Mouse (Mus musculus) large intestine, adult 2 months (tissue): ENCODE measurements around the gene Drap1. TPM values are rescaled to one million over a fixed set of nuclear protein-coding genes. Genes with fewer than 3 reads are reported as not detected.

Source experiments
- DNase-seq: peaks from one replicate; pipeline ENCODE4 v3.0.0-alpha.2; 2012; ENCODE audit warnings: low read depth, low spot score
- WGBS: fragments of 180-500 bp; shearing (Covaris S2); methylation state at CpG from one replicate; pipeline ENCODE4 v1.1.7; 2018; 5-methylcytosine and 5-hydroxymethylcytosine counted together
- polyA plus RNA-seq: library from polyadenylated mRNA; depleted of rRNA; stranded (reverse); fragments of >200 nt; gene quantifications from 2 replicates; pipeline ENCODE4 v1.2.3, GENCODE M21; 2012

Drap1 gene
- polyA plus RNA-seq, 1 experiment: 108 TPM

DNA sequence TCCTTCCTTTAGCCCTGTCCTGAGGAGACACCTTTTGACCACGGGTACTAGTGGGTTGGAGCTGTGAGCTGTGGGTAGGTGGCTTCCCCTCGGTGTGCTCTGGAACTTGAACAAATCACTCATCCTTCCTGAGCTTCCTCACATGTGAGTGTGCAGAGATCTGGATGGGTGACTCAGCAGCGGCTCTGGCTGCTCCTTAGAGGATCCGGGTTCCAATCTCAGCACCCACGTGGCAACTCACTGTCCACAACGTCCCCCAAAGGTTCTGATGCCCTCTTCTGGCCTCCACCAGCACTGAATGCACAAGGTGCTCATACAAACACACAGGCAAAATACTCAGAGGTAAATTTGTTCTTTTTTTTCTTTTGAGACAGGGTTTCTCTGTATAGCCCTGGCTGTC is 27.0 kb upstream of the Drap1 start:
- WGBS: 72% methylated on average over 6 of the region's 6 CpGs
- no peak for DNase-seq

DNA sequence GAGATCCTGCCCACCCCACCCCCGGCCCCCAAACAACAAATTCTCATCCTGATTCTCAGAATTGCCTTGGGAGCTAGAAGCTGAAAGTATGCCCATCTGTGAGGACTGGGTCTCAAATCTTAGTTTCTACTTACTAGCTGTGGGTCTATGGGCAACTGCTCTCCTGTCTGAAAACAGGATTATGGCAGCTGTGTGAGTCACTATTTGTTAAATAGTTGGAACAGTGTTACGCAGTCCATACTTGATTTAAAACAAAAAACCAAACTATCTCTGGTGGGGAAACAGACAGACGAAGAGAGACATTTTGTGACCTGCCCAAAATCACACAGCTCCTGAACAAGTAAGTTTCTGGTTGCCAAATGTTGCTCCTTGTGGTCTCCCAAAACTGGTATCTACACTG is 24.9 kb upstream of the Drap1 start:
- 72% methylated on average over 3 of the region's 3 CpGs for WGBS
- DNase-seq: no peak

DNA sequence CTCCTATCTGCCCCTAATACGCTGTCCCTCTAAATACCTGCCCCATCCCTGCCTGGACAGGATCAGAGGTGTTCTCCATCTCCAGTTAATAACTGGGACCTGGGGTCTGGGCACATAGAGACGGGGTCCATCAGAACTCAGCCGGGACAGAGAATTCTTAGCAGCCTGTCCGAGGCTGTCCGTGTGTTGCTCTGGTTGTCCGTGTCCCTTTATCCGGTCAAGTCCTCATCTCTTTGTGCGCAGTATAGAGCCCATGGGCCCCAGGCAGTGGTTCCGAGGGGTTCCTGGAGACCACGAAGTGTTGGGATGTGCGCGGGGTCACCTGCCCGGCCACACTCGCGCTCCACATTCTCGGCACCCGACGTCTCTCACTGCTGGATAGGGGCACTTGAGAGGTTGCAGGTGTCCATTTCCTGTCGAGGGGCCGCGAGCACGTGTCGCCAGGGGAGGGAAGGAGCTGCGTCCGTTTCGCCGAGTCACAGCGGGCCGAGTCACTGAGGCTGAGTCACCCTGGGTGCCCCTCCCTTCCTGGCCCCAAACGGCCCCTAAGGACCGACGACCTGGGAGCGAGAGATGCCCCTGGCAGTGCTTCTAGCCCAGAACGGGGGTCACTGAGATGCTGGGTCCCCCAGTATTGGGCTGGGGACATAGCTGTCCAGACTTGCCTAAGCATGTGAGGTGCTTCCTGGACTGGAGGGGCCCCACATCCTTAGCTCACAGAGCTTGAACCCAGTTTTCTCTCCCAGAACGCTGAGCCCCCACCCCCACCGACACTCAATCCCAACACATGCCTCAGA is 23.8 kb upstream of the Drap1 start:
- WGBS: 6% methylated on average over 36 of the region's 36 CpGs
- no peak for DNase-seq

- DNase-seq: no peak
- WGBS: 1% methylated on average over 70 of the region's 70 CpGs
These were observed 23.0 kb upstream of the Drap1 start, which contains the start of gene Fosl1 for GRCm38 (mm10) chr19:5447515-5448353. Gene Fosl1, plus strand, starts transcription at chr19:5447547.

- WGBS: 95% methylated on average over 5 of the region's 5 CpGs
- DNase-seq: no peak
These were observed 21.0 kb upstream of the Drap1 start for GRCm38 (mm10) chr19:5445747-5446146.

DNA sequence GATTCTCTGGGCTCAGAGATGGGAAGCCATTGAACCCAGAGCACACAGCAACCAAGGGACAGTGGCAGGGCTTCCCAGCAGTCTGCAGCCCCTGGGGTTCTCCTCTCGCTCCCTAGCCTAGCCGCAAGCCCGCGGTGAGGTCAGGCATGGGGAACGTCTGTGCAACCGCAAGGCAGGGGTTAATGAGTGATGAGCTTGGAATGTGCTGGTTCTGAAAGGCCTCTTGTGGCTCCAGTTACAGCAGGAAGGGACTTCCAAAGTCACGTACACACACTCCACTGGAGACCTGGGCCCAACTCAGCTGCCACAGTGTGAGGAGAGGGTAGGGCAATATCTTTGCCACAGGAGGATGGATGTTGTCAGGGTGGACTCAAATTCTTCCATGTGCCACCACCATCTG is 20.2 kb upstream of the Drap1 start:
- 54% methylated on average over 7 of the region's 7 CpGs for WGBS
- DNase-seq: no peak

GRCm38 (mm10) chr19:5444371-5444908 is 19.7 kb upstream of the Drap1 start:
- DNase-seq: no peak
- WGBS: 66% methylated on average over 9 of the region's 9 CpGs

DNA sequence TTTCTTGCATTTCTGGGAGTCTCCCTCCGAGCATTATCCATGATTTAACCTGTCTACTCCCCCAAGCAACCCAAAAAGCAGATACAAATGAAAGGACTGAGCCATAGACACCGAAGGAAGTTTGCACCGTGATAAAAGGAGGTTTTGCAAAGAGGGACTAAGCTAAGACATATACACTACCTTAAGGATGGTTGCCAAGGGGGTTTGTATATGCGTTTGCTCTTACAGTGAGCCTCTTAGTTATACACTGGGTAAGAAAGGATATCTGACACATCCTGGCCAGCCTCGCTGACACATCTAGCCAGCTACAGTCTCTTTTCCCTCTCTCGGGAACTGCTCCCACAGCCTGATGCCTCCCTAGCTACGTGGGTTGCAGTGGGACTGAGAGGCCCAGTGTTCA is 9.2 kb upstream of the Drap1 start:
- DNase-seq: no peak
- 63% methylated on average over 7 of the region's 7 CpGs for WGBS

GRCm38 (mm10) chr19:5432992-5433852 is 8.4 kb upstream of the Drap1 start:
- DNase-seq: no peak
- WGBS: 1% methylated on average over 16 of the region's 16 CpGs

- DNase-seq: no peak
- WGBS: 41% methylated on average over 4 of the region's 4 CpGs
These were observed 7.2 kb upstream of the Drap1 start for GRCm38 (mm10) chr19:5431911-5432464.

GRCm38 (mm10) chr19:5430408-5430807 is 5.6 kb upstream of the Drap1 start:
- WGBS: 39% methylated on average over 1 of the region's 1 CpGs
- no peak for DNase-seq

DNA sequence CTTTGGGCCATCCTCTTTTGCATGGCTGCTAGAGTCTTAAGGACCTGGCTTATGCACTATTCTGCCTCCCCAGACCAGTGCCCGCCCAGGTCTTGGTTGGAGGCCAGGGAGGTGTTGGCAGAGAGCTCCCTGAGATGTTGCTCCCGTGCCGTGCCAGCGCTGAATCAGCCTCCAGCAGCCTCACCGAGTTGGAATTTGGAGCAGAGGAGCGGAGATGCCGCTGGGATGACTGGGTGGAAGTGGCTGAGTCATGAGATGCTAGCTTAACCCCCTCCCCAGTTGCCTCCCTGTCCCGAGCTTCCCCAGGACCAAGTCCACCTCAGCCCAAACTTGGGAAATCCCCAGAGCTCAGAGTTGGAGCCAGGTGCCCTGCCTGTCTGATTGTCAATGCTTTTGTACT is 5.0 kb upstream of the Drap1 start:
- 21% methylated on average over 8 of the region's 8 CpGs for WGBS
- no peak for DNase-seq

DNA sequence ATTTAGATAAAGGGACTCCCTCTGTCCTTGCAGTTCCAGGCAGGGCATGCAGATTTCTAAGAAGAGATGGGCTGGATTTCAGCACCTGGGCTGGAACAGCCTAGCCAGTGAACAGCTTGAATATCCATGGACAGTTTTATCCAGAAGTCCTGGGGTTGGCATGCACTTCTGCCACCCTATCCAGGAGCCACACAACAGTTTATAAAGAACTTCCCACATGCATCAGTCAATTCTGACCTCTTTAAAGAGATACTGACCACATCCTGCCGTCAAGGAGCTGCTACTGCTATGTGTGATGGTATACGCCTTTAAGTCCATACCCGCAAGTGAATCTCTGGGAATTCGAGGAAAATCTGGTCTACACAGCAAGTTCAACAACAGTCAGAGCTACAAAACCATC is 4.4 kb upstream of the Drap1 start:
- 71% methylated on average over 4 of the region's 4 CpGs for WGBS
- DNase-seq: no peak

GRCm38 (mm10) chr19:5428083-5428482 is 3.3 kb upstream of the Drap1 start:
- WGBS: 76% methylated on average over 2 of the region's 2 CpGs
- no peak for DNase-seq

- no peak for DNase-seq
- WGBS: 81% methylated on average over 13 of the region's 13 CpGs
These were observed 2.0 kb upstream of the Drap1 start for GRCm38 (mm10) chr19:5426640-5427290.

DNA sequence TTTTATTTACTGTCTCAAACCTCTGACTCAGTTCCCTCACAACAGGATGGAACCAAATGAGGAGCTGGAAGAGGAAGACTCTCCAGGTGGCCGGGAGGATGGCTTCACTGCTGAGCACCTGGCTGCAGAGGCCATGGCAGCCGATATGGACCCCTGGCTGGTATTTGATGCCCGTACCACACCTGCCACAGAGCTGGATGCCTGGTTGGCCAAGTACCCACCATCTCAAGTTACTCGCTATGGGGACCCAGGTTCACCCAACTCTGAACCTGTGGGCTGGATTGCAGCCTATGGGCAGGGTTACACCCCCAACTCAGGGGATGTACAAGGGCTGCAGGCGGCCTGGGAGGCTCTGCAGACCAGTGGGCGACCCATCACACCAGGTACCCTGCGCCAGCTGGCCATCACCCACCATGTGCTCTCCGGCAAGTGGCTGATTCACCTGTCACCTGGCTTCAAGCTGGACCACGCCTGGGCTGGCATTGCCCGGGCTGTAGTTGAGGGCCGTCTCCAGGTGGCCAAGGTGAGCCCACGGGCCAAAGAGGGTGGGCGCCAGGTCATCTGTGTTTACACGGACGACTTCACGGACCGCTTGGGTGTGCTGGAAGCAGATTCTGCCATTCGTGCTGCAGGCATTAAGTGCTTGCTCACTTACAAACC is 1.3 kb upstream of the Drap1 start:
- 72% methylated on average over 18 of the region's 18 CpGs for WGBS
- DNase-seq: no peak

DNA sequence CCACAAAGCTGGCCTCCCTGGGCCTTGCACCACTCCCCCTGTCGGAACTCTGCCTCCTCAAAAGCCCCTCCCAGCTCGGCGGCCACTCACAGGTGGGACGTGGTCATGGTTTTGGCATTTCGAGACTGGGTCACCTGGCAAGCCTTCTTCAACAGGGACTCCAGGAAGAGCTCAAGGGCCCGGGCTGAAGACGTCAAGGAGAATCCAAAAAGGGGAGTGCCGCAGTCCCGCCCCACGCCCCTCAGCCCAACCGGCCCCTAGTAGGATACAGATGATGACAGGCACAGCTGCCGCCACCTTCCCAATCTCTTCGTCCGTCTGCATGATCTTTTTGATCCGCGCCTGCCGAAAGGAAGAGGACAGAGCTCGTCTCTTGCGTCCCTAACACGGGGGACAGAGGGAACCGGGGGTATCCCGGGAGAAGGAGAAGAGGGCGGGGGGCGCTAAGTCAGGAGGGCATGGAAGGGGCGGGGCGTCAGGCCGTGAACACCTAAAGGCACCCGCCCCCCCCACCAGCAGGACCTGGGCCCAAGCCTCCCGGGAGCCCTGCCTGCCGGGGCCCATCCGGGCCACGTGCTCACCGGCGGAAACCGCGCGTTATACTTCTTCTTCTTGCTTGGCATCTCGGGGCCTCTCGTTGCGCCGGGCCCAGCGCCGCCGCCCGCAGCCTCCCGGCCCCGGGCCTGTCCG is 542 bp downstream of the Drap1 start:
- WGBS: under 1% methylated on average over 43 of the region's 48 CpGs
- DNase-seq: no peak

DNA sequence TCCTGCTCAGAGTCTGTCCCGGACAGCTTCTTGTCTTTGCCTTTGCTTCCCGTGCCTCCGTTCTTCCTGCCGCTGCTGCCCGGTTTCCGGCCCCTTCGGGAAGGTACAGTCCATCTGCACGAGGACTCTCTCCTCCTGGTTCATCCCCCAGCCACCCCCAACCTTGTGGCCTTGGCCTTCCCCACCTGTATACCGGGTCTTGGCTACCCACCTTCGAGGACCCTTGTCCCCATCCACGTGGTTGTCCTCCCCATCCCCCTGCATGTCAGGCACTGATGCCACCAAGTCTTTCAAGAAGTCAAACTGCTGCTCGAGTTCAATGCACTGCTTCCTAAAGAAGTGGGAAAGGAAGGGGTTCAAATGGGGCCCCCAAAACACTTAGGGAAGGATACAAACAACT is 1.2 kb downstream of the Drap1 start:
- WGBS: 58% methylated on average over 12 of the region's 12 CpGs
- DNase-seq: no peak
